Mouse (Mus musculus) retina, postnatal 7 days (tissue): ENCODE data around the gene Rnd2.
"Not testable (repeated sequence)": the region's sequence is repeated elsewhere in the genome, so short reads cannot be mapped to it uniquely, and the experiment has no call there.

Experiments used
- DNase-seq: peaks from one replicate; pipeline ENCODE4 v3.0.0-alpha.2; 2012; ENCODE audit warnings: low read depth, low spot score

The Rnd2 gene

DNA sequence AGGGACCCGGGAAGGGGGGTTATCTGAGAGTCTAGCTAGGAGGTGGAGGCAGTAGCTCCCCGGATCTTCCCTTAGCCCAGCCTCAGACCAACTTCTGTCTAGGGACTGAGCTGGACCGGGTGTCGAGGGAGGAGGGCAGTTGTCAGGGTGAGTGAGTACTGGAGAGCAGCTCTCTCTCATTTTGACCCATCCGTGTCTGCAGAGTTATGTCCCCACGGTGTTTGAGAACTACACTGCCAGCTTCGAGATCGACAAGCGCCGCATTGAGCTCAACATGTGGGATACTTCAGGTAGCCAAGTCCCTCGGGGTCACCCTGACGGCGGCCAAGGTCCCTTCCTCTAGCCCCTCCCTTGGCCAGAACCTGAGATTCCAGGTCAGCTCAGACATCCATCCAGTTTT lies 3.9 kb downstream of the Rnd2 start:
- DNase-seq, result no peak

DNA sequence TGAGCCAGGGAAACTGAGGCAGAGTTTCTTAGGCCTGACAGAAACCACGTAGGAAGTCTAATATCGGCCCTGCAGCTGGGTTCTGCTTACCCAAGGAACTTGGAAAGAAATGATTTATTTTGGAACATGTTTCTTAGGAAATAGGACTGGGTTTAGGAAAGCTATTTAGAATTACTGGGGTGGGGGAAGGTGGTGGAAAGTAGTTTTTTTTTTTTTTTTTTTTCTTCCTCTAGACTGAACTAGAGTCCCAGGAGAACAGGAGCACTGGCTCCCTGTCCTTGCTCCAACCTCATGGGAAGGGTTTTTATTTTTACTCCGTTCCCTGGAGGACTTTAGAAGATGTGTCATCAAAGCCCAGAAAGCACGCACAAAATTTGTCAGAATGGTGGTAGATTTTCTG lies 4.4 kb downstream of the Rnd2 start:
- no peak for DNase-seq

GRCm38 (mm10) chr11:101470206-101470605 lies 5.4 kb downstream of the Rnd2 start:
- DNase-seq, result no peak

DNA sequence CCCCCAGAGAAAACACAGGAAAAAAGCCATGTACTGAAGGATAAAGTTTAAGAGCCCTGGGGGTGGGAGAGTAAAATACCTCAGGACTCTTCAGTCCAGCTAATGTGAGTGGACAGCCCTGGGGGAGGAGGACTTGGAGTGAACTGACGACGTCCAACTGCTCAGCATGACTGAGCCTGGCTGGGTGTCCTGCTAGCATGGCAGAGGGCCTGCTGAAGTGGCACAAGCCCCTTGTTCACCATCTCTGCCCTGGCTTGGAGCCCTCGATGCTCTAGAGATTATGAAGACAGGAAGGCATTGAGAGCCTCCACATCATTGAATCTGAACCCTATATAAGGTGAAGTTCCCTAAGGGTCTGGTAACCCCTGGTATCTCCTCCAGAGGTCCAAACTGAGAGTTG lies 7.1 kb downstream of the Rnd2 start:
- DNase-seq, result no peak

DNA sequence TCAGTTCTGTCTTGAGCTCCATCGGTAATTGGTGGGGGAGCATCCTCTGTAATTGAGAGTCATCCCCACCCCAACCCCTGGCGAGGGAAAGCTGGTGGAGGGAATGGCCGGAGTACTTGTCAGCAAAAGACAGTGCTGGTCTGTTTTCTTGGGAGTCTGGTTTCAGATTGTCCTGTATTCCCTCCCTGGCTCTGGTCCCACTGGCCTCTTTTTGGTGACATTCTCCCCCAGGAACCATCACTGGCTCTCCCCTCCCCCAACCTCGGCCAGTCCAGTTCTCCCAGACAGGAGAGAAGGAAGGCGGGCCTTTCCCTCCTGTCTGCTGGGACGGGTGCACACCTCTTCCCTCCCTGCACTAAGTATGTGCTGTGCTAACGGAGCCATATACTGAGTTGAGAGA lies 7.5 kb downstream of the Rnd2 start:
- DNase-seq, result no peak

GRCm38 (mm10) chr11:101473686-101474085 lies 8.9 kb downstream of the Rnd2 start:
- not testable (repeated sequence) for DNase-seq

- no peak for DNase-seq
These were observed 9.5 kb downstream of the Rnd2 start for GRCm38 (mm10) chr11:101474298-101474697.

GRCm38 (mm10) chr11:101476361-101476760 lies 11.6 kb downstream of the Rnd2 start:
- DNase-seq, result not testable (repeated sequence)

DNA sequence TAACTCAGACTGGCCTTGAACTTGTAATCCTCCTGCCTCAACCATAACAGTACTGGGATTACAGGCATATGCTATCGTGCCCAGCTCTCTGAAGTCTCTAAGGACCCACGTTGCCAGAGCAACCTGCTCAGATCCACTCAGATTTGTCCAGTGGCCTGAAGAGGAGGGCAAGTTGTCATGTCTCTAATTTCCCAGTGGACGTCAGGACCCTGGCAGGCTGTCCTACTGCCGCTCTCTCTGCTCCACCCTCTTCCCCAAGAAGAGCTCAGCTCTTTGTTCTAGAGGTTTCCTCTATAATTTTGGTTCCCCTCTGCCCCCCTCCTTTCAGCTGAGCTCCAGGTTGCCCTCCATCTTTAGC lies 12.4 kb downstream of the Rnd2 start:
- DNase-seq, result no peak

DNA sequence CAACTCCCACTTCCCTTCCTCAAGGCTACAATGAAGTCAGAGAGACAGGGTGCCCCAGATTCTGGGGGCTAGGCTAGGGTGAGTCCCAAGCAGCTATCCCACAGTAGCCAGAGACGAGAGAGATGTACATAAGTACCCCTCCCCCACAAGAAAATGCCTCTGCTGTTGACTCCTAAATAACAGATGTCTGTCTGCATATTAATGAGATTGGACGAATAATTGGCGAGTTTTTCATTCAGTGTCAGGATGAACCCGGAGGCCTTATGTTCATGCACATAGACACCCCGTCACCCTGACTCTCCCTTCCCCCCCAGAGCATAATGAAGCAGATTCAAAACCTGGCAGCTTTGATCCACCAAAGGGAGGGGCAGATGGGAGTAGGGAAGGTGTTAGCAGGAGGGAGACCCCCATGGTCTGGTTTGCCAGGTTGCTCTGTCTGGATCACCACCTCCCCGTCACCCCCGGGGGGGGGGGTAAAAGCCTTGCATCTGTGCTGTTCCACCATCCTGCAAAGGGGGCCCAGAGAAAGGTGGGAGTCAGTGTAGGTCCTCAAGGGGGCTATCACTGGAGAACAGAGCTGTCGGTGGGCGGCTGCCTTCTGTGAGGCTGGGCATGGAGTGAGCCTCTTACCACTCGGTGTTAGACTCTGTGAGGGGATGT lies 12.9 kb downstream of the Rnd2 start:
- DNase-seq, result peak; percentile 28

- DNase-seq, result no peak
These were observed 14.4 kb downstream of the Rnd2 start for GRCm38 (mm10) chr11:101479171-101479635.

DNA sequence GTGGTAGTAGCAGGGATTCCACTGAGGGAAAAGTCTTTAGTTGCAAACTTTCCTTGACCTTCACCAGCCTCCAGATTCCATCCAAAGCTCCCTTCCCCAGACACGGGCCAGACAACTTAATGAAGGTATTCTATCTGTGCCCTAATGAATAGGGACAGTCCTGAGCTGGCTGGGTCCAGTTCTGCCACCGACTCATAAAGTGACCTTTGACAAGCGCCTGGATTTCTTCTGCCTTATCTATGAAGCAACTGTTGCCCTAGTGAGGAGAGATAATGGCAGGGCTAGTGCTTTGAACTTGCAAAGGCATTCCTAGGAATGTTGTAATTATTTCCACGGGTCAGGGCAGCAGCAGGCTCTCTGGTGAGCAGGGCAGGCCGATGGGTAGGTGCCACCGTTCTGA lies 16.1 kb downstream of the Rnd2 start:
- no peak for DNase-seq

DNA sequence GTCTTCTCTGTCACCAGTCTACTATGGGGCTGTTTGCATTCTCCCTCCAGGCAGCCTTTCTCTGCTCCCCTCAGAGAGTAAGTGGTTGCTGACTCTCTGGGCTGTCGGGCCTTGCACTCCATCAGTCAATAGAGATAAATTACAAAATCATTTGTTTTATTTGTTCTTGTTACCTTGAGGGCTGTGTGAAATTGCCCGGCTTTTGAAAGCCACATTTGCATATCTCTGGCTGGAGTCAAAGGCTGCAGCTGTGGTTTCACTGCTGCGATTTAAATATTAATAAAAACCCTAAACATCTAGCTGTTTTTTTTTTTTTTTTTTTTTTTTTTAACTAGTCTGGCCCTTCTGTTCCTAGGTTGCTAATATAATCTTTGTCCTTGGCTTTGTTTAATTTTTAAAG lies 19.0 kb downstream of the Rnd2 start:
- no peak for DNase-seq

DNA sequence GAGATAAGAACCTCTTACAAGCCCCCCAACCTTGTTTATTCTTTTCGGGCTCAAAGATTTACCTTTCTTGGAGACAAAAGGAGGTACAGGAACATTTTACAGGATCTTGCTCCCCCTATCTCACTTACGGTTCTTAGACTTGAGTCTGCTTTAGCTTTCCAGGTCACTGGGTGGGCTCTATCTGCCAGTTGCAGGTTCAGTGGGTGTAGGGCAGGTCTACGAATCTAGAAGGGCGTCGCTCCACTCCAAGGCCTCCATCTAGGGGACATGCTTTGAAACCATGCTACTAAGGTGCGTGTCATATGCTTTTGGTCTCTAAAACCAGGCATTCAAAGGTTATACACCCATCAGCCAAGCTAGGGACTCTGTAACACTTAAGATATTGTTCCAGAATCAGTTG lies 19.4 kb downstream of the Rnd2 start:
- DNase-seq, result no peak

DNA sequence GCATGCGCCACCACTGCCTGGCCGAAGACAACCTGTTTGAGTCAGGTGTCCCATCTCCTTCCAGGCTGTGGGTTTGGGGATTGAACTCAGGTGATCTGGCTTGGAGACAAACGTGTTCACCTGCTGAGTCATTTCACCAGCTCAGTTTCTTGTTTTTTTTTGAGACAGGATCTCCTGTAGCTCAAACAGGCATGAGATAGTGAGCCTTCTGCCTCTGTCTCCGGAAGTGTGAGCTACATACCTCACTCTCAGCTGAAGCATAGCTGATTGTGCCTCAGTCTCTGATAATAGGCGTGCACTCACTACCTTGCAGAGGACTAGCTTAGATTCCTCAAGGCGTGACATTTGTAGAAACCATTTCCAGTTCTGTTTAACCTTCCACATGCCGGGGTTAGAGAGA lies 20.0 kb downstream of the Rnd2 start:
- DNase-seq, result no peak

DNA sequence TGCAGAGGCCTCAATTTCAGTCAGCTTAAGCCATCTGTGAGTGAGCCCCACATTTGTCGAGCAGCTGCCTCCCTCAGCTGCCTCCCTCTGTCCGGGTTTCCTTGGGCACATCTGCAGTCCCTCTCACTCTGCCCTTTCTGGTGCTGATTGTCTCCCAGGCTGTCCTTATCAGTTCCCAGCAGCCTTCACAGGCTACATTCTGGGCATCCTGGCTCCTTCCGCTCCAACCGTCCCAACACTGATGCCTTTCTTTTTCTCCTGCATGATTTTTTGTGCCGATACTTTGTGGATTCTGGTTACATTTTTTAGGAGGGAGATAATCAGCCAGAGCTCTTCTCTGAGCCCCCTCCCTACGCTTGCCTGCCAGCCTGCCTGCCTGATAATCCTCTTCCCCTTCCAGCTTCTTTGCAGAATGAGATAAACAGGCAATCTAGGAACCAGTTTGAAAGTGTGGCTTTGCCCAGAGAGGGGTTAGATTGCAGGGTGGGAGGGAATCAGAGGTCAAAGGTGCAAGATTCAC lies 20.8 kb downstream of the Rnd2 start:
- no peak for DNase-seq

DNA sequence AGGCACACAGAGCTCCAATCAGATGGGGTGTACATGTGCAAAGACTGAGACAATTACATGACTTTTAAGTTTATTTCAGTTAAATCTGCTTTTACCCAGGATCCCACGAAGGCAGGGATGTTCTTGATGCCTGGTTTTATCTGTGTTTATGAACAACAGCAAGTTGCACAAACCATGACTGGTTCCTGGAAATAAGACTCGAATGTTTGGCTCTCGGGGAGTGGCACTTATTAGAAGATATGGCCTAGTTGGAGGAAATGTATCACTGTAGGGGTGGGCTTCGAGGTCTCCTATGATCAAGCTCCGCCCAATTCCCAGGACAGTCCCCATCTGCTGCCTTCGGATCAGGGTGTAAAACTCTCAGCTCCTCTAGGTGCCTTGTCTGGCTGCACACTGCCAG lies 21.3 kb downstream of the Rnd2 start:
- no peak for DNase-seq

GRCm38 (mm10) chr11:101506269-101506780 lies 41.5 kb downstream of the Rnd2 start:
- no peak for DNase-seq

- DNase-seq, result no peak
These were observed 42.3 kb downstream of the Rnd2 start for GRCm38 (mm10) chr11:101507090-101507489.

DNA sequence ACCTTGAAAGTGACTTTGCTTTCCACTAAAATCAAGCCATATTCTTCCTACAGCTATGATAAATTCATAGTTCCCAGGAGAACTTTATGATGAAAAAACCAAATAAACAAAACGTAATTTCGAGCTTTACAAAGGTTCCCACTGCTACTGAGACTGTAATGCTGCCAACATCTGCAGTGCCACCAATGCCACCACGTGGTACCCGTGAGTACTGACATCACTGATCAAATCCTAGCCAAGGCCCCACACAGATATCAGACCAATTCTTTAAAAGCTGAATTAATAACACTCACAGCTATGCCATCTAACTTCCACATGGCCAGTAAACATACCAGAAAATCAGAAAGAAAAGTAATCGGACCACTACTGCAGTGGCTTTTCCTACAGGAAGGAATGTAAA lies 54.1 kb downstream of the Rnd2 start:
- peak; percentile 5 for DNase-seq

GRCm38 (mm10) chr11:101519364-101519763 lies 54.6 kb downstream of the Rnd2 start:
- DNase-seq, result no peak
